Mouse (Mus musculus) gastrocnemius, postnatal 36 days (tissue): ENCODE measurements around the gene Wdr76. TPM values are rescaled to one million over a fixed set of nuclear protein-coding genes. Genes with fewer than 3 reads are reported as not detected.
"Not testable (repeated sequence)": the region's sequence is repeated elsewhere in the genome, so short reads cannot be mapped to it uniquely, and the experiment has no call there.

Experiments
- DNase-seq, 2 experiments: peaks; one replicate each; pipeline ENCODE4 v3.0.0; 2022
- intact Hi-C: fragments of 180-260 bp; cut with DNase I; formaldehyde crosslinking; loops from one replicate; pipeline ENCODE4 v1.15.1; 2025
- total RNA-seq, 2 experiments: library from RNA; stranded (reverse); gene quantifications; 2 replicates each; pipeline ENCODE4 v1.2.3; 2021

The Wdr76 gene
- total RNA-seq, 2 experiments from 2014 or later: 1.7 to 2.0 TPM

GRCm38 (mm10) chr2:121514211-121514610 lies 7.7 kb downstream of the Wdr76 start:
- intact Hi-C loops: no loop called here
- DNase-seq: no peak

- no peak for DNase-seq
- intact Hi-C loops: no loop called here
Measured at GRCm38 (mm10) chr2:121518106-121518505, 11.6 kb downstream of the Wdr76 start.

- intact Hi-C loops, DNase-seq: not testable (repeated sequence)
Measured at GRCm38 (mm10) chr2:121518711-121519110, 12.2 kb downstream of the Wdr76 start.

- DNase-seq: no peak
- intact Hi-C loops: no loop called here
Measured at GRCm38 (mm10) chr2:121522006-121522405, 15.5 kb downstream of the Wdr76 start.

- DNase-seq, intact Hi-C loops: not testable (repeated sequence)
Measured at GRCm38 (mm10) chr2:121522830-121523229, 16.3 kb downstream of the Wdr76 start.

- no peak for DNase-seq
- intact Hi-C loops: no loop called here
Measured at GRCm38 (mm10) chr2:121525056-121525455, 18.5 kb downstream of the Wdr76 start.

- intact Hi-C loops: no loop called here
- DNase-seq: no peak
Measured at GRCm38 (mm10) chr2:121544829-121545228, 38.3 kb downstream of the Wdr76 start.

- intact Hi-C loops: no loop called here
- no peak for DNase-seq
Measured at GRCm38 (mm10) chr2:121549630-121550029, 43.1 kb downstream of the Wdr76 start.

- intact Hi-C loops: no loop called here
- no peak for DNase-seq
Measured at GRCm38 (mm10) chr2:121551271-121551670, 44.7 kb downstream of the Wdr76 start.

- intact Hi-C loops: no loop called here
- DNase-seq: no peak
Measured at GRCm38 (mm10) chr2:121563117-121563516, 56.6 kb downstream of the Wdr76 start.

GRCm38 (mm10) chr2:121565911-121566310 lies 59.4 kb downstream of the Wdr76 start:
- intact Hi-C loops: no loop called here
- DNase-seq: no peak

- intact Hi-C loops: loop anchor here (2.0 kb wide), 1 partner anchor 263 kb away; no protein-coding TSS in a partner anchor
- no peak for DNase-seq
Measured at GRCm38 (mm10) chr2:121570049-121570448, 63.5 kb downstream of the Wdr76 start.

- intact Hi-C loops: loop anchor here (2.0 kb wide), 1 partner anchor 262 kb away; no protein-coding TSS in a partner anchor
- no peak for DNase-seq
Measured at GRCm38 (mm10) chr2:121570999-121571655, 64.6 kb downstream of the Wdr76 start.

GRCm38 (mm10) chr2:121571780-121572179 lies 65.3 kb downstream of the Wdr76 start:
- peak; percentile 42 to 68 for DNase-seq
- intact Hi-C loops: loop anchor here (2.0 kb wide), 2 partner anchors 123 to 261 kb away; no protein-coding TSS in a partner anchor

GRCm38 (mm10) chr2:121574066-121574630 lies 67.6 kb downstream of the Wdr76 start:
- no peak for DNase-seq
- intact Hi-C loops: no loop called here

GRCm38 (mm10) chr2:121575741-121576201 lies 69.2 kb downstream of the Wdr76 start:
- DNase-seq: no peak
- intact Hi-C loops: no loop called here

- no peak for DNase-seq
- intact Hi-C loops: no loop called here
Measured at GRCm38 (mm10) chr2:121582809-121583376, 76.4 kb downstream of the Wdr76 start.

- no peak for DNase-seq
- intact Hi-C loops: no loop called here
Measured at GRCm38 (mm10) chr2:121583468-121584116, 77.1 kb downstream of the Wdr76 start.

GRCm38 (mm10) chr2:121584705-121585104 lies 78.2 kb downstream of the Wdr76 start:
- no peak for DNase-seq

GRCm38 (mm10) chr2:121587523-121588308 lies 81.2 kb downstream of the Wdr76 start:
- DNase-seq: no peak
- intact Hi-C loops: no loop called here

More at GRCm38 (mm10) chr2:121584705-121585104, 78.2 kb downstream of the Wdr76 start:
- intact Hi-C loops: no loop called here
